Mouse (Mus musculus): ENCODE results near the gene Slain2.

GRCm38 (mm10) chr5:72916048-72916447, 1.9 kb downstream of the Slain2 start:
- TF ChIP-seq EP300 (IDR thresholded peaks at IDR 0.05; ENCODE audit: low read length) = no peak
- TF ChIP-seq CTCF (conservative IDR thresholded peaks at IDR 0.05 in 1 of 2, IDR thresholded peaks at IDR 0.05 in 1 of 2; ENCODE audit: low read depth in 2 of 2, low read length in 2 of 2) = no peak
- TF ChIP-seq NELFE (IDR thresholded peaks at IDR 0.05; ENCODE audit: low read depth, low read length) = no peak
